Mouse (Mus musculus) limb, embryonic 10.5 days (tissue): ENCODE data around the gene Tnfsf9. TPM values are rescaled to one million over a fixed set of nuclear protein-coding genes. Genes with fewer than 3 reads are reported as not detected.
"Not testable (repeated sequence)": the region's sequence is repeated elsewhere in the genome, so short reads cannot be mapped to it uniquely, and the experiment has no call there.

ENCODE experiments used
- DNase-seq: peaks from one replicate; pipeline ENCODE4 v3.0.0-alpha.2; 2017; ENCODE audit warnings: low spot score
- H3K27ac ChIP-seq: fragments of 300-500 bp; sonication (generic); 2 replicates; pipeline ENCODE4 v1.5.1; 2016; ENCODE audit warnings: mild to moderate bottlenecking
- H3K27me3 ChIP-seq: fragments of 300-500 bp; sonication (generic); 2 replicates; pipeline ENCODE4 v1.6.1; 2016; ENCODE audit warnings: low read depth, mild to moderate bottlenecking; ENCODE audit not compliant: poor library complexity, severe bottlenecking
- H3K36me3 ChIP-seq: fragments of 300-500 bp; sonication (generic); 2 replicates; pipeline ENCODE4 v1.6.1; 2016; ENCODE audit warnings: mild to moderate bottlenecking, moderate library complexity
- H3K4me1 ChIP-seq: fragments of 300-500 bp; sonication (generic); 2 replicates; pipeline ENCODE4 v1.6.1; 2016
- H3K4me3 ChIP-seq: fragments of 300-500 bp; sonication (generic); 2 replicates; pipeline ENCODE4 v1.5.1; 2016; ENCODE audit warnings: mild to moderate bottlenecking, moderate library complexity
- H3K9me3 ChIP-seq: fragments of 300-500 bp; sonication (generic); replicated peaks from 2 replicates; pipeline ENCODE4 v1.6.1; 2016; ENCODE audit warnings: mild to moderate bottlenecking
- WGBS: fragments of 180-500 bp; shearing (Covaris S2); methylation state at CpG from one replicate; pipeline ENCODE4 v1.1.7; 2016; 5-methylcytosine and 5-hydroxymethylcytosine counted together
- polyA plus RNA-seq: library from polyadenylated mRNA; unstranded; fragments of >200 nt; fragmentation: Nextera tagmentation; extraction: Ambion mirVana; gene quantifications from 2 replicates; pipeline ENCODE4 v1.2.1, GENCODE M21; 2016

Tnfsf9 gene
- polyA plus RNA-seq, 1 experiment from 2014 or later: 7.4 TPM

DNA sequence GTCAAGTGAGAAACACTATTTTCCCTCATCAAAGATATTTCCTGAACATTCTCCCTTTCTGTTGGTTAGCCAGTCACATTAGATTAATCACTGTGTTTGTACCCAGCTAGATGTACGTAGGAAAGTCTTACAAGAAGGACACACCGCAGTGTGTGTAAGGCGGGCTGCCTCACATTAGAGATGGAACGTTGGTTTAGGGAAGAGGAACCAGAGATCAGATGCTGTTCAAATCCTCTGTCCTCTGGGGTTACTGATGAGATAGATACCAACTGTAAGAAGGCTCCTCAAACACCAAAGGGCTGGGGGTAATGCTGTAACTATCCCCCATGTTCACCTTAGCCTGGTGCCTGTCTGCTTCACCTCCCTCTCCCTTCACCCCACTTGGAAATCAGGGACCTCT lies 19.7 kb downstream of the Tnfsf9 start:
- no peak overlapping the region for H3K27ac ChIP-seq
- H3K36me3 ChIP-seq: no peaks in the 10 kb centered on the region
- no peaks in the 10 kb centered on the region for H3K4me1 ChIP-seq
- no peaks in the 10 kb centered on the region for H3K9me3 ChIP-seq
- no peak overlapping the region for H3K4me3 ChIP-seq
- no peaks in the 10 kb centered on the region for H3K27me3 ChIP-seq
- WGBS: 90% methylated on average over 4 of the region's 4 CpGs
- DNase-seq: no peak

DNA sequence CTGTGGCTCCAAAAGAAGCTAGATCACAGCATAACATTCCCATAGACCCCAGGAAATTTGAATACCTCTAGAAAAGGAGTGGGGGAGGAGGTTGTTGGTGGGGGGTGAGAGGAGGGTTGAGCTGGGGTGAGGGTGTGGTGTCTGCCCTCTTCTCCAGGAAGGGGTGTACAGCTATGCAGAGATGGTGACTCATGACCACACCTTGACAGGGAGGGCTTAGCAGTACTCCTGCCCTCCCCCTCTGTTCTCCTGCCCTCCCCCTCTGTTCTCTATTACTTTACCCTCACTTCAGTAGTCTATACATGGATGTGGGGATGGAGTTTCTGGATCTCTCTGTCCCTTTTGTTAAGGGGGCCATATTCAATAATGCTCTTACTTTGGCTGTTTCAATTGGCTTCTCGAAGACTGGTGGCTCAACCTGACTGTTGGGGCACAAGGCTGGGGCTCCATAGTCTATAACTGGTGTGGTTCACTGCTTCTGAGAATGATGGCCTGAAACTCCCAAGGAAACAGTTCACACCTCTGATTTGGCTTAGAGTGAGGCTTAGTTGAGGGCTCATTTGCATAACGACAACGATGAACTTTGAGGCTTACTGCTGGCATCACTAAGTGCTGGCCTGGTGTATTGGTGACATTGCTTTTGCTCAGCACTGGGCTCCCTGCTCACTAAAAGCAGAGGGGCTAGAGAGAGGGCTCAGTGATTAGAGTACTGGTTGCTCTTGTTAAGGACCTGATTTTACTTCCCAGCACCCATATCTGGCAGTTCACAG lies 20.9 kb downstream of the Tnfsf9 start:
- H3K4me1 ChIP-seq: no peaks in the 10 kb centered on the region
- no peak overlapping the region for H3K27ac ChIP-seq
- no peaks in the 10 kb centered on the region for H3K27me3 ChIP-seq
- no peak overlapping the region for H3K4me3 ChIP-seq
- no peaks in the 10 kb centered on the region for H3K9me3 ChIP-seq
- no peak for DNase-seq
- WGBS: 55% methylated on average over 3 of the region's 3 CpGs
- no peaks in the 10 kb centered on the region for H3K36me3 ChIP-seq

DNA sequence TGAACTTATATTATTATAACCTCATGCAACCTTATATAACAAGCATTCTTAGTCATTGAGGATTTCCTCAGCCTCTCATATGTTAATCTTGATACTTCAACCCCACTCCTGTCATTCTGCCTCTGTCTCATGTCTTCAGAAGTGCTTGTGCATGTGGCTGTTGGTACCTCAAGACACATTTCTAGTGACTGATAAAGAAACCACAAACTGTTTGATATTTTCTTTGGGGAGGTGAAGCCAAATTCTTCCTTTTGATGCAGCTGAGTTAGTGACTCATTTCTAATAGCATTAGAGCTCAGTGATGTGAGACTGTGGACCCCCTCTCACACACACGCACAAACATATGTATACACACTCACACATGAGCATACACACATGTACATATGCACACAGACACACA lies 26.7 kb downstream of the Tnfsf9 start:
- DNase-seq: no peak
- H3K27ac ChIP-seq: no peak overlapping the region
- H3K4me3 ChIP-seq: no peak overlapping the region
- 83% methylated on average over 1 of the region's 1 CpGs for WGBS
- no peaks in the 10 kb centered on the region for H3K4me1 ChIP-seq
- H3K36me3 ChIP-seq: no peaks in the 10 kb centered on the region
- H3K27me3 ChIP-seq: peaks cover 3% of the 10 kb centered on the region; the same call in 1 of the 2 replicates
- no peaks in the 10 kb centered on the region for H3K9me3 ChIP-seq

DNA sequence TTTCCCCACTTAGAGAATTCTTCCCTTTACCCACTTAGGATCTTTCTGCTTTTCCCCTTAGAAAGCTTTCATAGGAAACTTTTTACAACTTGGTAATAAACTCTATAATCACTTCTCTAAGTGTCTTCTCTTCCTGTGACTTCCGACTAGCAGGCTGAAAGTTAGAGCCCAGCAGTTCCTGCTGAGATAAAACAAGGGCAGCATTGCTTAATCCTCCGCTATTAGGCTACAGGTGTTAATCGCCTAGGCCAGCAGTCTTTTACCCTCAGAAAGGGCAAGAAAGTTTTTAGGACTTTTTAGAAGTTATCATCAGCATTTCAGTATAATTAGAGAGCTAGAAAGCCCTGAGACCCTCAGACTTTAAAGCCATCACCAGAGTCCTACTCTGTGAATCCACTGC lies 28.9 kb downstream of the Tnfsf9 start:
- H3K36me3 ChIP-seq, H3K9me3 ChIP-seq, H3K27ac ChIP-seq, H3K4me1 ChIP-seq, H3K4me3 ChIP-seq, DNase-seq, H3K27me3 ChIP-seq: not testable (repeated sequence)
- WGBS: 6% methylated on average over 3 of the region's 3 CpGs

DNA sequence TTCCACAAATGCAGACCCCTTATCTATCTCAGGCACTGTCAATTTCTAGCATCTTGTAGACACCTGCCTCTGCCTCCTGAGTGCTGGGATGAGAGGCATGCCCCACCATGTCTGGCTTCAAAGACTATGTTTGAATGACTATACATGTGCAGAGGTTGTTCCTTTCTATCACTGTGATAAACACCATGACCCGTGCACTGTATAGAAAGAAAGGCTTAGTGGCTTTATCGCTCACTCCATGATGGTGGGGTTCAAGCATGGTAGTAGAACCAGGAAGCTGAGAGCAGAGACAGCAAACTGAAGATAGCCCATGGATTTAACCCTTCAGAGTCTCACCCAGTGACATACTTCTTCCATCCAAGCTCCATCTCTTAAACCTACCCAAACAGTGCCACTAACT lies 29.6 kb downstream of the Tnfsf9 start:
- Histone ChIP-seq H3K27me3 (peaks cover 8% of the 10 kb centered on the region; the same call in 1 of the 2 replicates), H3K4me3 (no peak overlapping the region), H3K4me1 (no peaks in the 10 kb centered on the region), H3K9me3 (no peaks in the 10 kb centered on the region), H3K36me3 (no peaks in the 10 kb centered on the region), H3K27ac (no peak overlapping the region)
- WGBS: 89% methylated on average over 2 of the region's 2 CpGs
- no peak for DNase-seq

DNA sequence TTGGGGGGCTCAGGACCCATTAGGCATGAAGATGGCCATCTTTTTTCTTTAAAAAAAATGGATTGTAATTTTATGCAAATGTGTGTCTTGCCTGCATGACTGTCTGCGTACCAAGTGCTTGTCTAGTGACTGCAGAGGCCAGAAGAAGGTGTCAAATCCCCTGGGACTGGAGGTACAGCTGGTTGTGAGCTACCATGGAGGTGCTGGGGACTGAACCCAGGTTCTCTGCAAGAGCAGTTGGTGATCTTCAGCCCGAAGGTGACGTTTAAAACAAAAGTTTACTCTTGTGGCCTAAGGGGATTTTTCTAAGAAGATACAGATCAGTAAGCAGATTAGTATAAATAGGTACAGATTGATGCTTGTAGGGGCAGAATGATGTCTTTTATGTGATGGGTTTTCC lies 30.5 kb downstream of the Tnfsf9 start:
- WGBS: 89% methylated on average over 3 of the region's 3 CpGs
- no peak overlapping the region for H3K27ac ChIP-seq

DNA sequence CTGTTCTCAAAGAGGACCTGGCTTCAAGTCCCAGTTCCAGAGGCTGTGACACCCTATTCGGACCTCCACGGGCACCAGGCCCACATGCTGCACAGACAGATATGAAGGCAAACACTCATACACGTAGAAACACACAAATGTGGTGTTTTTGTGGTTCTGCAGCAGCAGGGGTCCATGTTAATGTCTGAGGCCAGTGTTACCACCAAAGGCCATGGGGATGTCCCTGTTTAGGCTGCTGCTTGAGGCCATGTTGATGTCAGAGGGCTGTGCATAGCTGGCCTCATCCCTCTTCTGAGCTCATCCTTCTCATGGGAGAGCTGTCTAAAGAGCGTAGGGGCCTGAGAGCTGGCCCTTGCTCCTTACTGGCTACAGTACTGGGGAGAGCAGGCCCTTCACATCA lies 33.6 kb downstream of the Tnfsf9 start:
- Histone ChIP-seq H3K36me3 (no peaks in the 10 kb centered on the region), H3K27ac (no peak overlapping the region), H3K4me1 (no peaks in the 10 kb centered on the region), H3K27me3 (peaks cover 8% of the 10 kb centered on the region; the same call in 1 of the 2 replicates), H3K9me3 (no peaks in the 10 kb centered on the region), H3K4me3 (no peak overlapping the region)
- no peak for DNase-seq
- WGBS: 82% methylated on average over 4 of the region's 4 CpGs

More for the DNA sequence above, 30.5 kb downstream of the Tnfsf9 start:
- DNase-seq: no peak
- Histone ChIP-seq H3K36me3 (no peaks in the 10 kb centered on the region), H3K9me3 (no peaks in the 10 kb centered on the region), H3K27me3 (peaks cover 8% of the 10 kb centered on the region; the same call in 1 of the 2 replicates), H3K4me1 (no peaks in the 10 kb centered on the region), H3K4me3 (no peak overlapping the region)

DNA sequence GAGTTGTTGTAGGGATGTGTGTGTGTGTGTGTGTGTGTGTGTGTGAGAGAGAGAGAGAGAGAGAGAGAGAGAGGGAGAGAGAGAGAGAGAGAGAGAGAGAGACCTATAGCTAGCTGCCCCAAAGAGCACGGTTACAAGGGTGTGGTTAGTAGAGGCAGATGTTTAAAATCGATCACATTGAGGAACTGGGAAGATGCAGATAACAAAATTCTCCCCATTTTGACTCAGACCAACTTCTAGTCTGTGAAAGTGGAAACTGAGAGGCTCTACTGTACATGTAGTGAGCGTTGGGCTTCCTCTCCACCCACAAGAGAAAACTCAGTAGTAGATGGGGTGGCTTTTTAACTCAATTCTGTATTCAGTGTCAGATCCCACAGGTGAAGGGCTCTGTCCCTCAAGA lies 34.6 kb downstream of the Tnfsf9 start:
- 91% methylated on average over 3 of the region's 3 CpGs for WGBS
- Histone ChIP-seq H3K27me3 (0 out of 2 replicates have a peak, but pooled peaks cover 5% of the 10 kb centered on the region), H3K9me3 (no peaks in the 10 kb centered on the region)

DNA sequence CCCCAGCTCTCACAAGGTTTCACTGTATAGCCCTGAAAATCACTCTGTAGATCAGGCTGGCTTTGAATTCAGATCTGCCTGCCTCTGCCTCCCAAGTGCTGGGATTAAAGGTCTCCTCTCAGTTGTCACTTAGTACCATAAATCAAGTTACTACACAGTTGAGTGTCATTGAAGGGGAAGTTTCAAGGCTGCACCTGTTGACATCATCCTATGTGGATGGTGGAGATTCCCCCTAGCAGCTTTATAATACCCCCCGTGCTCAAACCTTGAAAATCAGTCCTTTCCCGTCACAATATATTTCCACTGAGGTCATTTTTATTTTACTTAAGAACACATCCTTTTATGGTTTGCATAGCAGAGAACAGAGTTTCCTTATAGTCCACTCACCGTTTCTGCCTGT lies 38.6 kb downstream of the Tnfsf9 start:
- Histone ChIP-seq H3K4me3 (no peak overlapping the region), H3K9me3 (no peaks in the 10 kb centered on the region), H3K4me1 (no peaks in the 10 kb centered on the region), H3K27ac (no peak overlapping the region), H3K36me3 (no peaks in the 10 kb centered on the region), H3K27me3 (peaks cover 34% of the 10 kb centered on the region)
- DNase-seq: no peak
- WGBS: 86% methylated on average over 3 of the region's 3 CpGs

More for the DNA sequence above, 34.6 kb downstream of the Tnfsf9 start:
- no peak overlapping the region for H3K27ac ChIP-seq
- no peak overlapping the region for H3K4me3 ChIP-seq
- H3K36me3 ChIP-seq: no peaks in the 10 kb centered on the region
- no peaks in the 10 kb centered on the region for H3K4me1 ChIP-seq
- DNase-seq: no peak

DNA sequence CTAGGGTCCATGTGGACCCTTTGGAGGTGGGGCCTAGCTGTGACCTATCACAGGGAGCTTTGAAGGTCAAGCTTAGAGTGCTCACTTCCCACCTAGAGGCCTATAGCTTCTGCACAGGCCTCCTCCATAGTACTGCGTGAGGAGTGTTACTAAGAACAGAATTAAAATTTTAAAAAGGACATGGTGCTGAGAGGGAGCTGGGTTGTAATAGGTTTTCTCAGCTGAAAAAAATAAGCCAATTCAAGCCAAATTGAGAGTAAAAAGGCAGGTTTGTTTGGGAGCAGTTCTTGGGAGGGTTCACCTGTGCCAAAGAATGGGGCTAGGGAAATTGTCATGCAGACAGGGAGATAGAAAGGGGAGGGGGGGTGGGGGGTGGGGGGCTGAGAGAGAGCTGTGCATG lies 40.0 kb downstream of the Tnfsf9 start:
- WGBS: 54% methylated on average over 1 of the region's 1 CpGs
- Histone ChIP-seq H3K27me3 (peaks cover 45% of the 10 kb centered on the region), H3K36me3 (no peaks in the 10 kb centered on the region), H3K27ac (no peak overlapping the region), H3K4me1 (peaks cover 9% of the 10 kb centered on the region), H3K9me3 (no peaks in the 10 kb centered on the region), H3K4me3 (no peak overlapping the region)
- no peak for DNase-seq

DNA sequence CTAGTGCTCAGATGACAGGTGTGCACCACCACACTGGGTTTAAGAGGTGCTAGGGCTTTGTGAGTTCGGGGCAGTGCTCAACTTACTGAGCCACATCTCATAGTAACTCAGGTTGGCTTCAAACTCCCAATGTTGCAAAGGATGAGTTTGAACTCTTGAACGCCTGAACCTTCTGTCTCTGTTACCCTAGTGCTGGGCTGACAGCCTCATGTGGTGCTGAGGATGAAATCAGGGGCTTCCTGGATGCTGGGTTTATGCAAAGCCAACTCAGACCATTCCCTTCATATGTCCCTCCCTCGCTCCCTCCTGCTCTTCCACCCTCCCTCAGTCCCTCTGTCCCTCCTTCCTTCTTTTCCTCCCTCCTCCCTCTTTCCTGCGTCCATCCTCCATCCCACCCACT lies 43.2 kb downstream of the Tnfsf9 start:
- no peak overlapping the region for H3K27ac ChIP-seq
- H3K4me1 ChIP-seq: peaks cover 9% of the 10 kb centered on the region
- no peak for DNase-seq
- no peaks in the 10 kb centered on the region; the same call in 1 of the 2 replicates for H3K9me3 ChIP-seq
- H3K36me3 ChIP-seq: no peaks in the 10 kb centered on the region
- WGBS: 59% methylated on average over 4 of the region's 4 CpGs
- H3K4me3 ChIP-seq: no peak overlapping the region
- peaks cover 60% of the 10 kb centered on the region for H3K27me3 ChIP-seq

DNA sequence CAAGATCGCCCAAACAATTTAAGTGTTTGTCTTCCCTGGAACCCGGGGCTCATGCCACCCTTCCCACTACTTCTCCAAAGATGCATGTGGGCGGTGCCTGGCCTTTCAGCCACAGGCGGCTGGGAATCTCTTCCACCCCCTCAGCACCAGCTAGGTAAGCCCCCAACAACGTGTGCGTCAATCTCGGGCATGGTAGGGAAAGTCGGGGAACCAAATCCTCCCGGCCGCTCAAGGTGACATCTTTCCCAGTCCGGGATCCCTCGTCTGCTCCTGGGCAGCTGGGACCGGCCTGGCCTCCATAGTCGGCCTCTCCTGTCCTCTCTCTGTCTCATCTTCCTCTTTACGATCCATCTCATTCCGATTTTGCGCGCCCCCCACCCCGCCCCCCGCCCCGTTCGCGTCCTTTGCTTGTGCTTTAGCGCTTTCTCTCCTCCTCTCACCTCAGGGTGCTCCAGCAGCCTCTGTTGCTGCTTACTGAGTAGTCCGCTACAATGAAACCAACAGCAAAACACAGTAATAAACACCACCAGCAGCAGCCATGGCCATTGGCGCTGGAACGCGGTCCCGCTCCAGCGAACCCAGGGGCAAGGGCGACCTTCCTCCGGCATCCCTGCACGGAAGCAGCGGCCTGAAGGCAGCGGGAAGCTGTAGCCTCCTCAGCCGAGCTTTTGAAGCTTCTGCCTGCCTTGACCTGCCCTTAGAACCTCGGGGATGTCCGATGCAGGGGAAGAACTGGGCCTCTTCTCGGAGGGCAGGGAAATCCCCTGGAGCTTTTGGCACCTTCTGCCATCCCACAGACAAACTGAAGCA lies 44.1 kb downstream of the Tnfsf9 start, which contains the start of gene Cd70:
Gene Cd70, minus strand, starts transcription at position 784 of the 810 bp plus-strand sequence.
- no peaks in the 10 kb centered on the region for H3K36me3 ChIP-seq
- WGBS: 2% methylated on average over 39 of the region's 39 CpGs
- peak; percentile 48 for DNase-seq
- peak within 1 kb of the TSS; percentile 49 for H3K4me3 ChIP-seq
- no peaks in the 10 kb centered on the region; the same call in 1 of the 2 replicates for H3K9me3 ChIP-seq
- H3K27me3 ChIP-seq: peaks cover 60% of the 10 kb centered on the region
- H3K4me1 ChIP-seq: peaks cover 9% of the 10 kb centered on the region
- no peak within 1 kb of the TSS for H3K27ac ChIP-seq

DNA sequence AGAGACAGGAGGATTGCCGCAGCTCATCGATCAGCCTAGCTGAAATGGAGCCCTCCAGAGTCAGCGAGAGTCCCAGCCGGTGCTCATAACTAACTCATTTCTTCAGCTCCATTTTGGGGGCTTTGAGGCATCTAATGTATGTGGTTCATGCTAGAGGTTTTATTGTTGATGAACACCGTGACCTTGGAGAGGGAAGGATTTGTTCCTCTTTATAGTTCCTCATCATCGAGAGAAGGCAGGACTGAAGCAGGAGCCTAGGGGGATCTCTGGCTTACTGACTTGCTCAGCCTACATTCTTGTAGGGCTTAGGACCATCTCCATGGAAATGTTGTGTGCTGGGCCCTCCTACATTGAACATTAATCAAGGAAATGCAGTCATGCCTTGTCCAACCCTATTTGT lies 47.9 kb downstream of the Tnfsf9 start:
- Histone ChIP-seq H3K27me3 (peaks cover 36% of the 10 kb centered on the region), H3K4me3 (no peak overlapping the region), H3K9me3 (no peaks in the 10 kb centered on the region; the same call in 1 of the 2 replicates), H3K36me3 (no peaks in the 10 kb centered on the region), H3K4me1 (peaks cover 9% of the 10 kb centered on the region), H3K27ac (no peak overlapping the region)
- WGBS: 91% methylated on average over 6 of the region's 6 CpGs
- DNase-seq: no peak
